Mouse (Mus musculus) embryonic facial prominence, embryonic 13.5 days (tissue): Measurements from ENCODE around the gene Ptrh2. TPM values are rescaled to one million over a fixed set of nuclear protein-coding genes. Genes with fewer than 3 reads are reported as not detected.
A peak's percentile ranks its signal among the peaks of the same experiment; 100 is the strongest.

ENCODE experiments used
- ATAC-seq: fragments of 200-750 bp; cut with Nextera tagmentation; 2 replicates; pipeline ENCODE4 v1.8.0; 2017; ENCODE audit warnings: low read depth; ENCODE audit not compliant: insufficient number of reproducible peaks, insufficient read depth, low FRiP score, low TSS enrichment
- H3K27ac ChIP-seq: fragments of 300-500 bp; sonication (generic); 2 replicates; pipeline ENCODE4 v1.5.1; 2015; ENCODE audit warnings: moderate library complexity, mild to moderate bottlenecking, inconsistent platforms
- H3K27me3 ChIP-seq: fragments of 300-500 bp; sonication (generic); 2 replicates; pipeline ENCODE4 v1.6.1; 2015; ENCODE audit warnings: mild to moderate bottlenecking, inconsistent platforms
- H3K36me3 ChIP-seq: fragments of 300-500 bp; sonication (generic); 2 replicates; pipeline ENCODE4 v1.6.1; 2015; ENCODE audit warnings: mild to moderate bottlenecking, inconsistent platforms
- H3K4me1 ChIP-seq: fragments of 300-500 bp; sonication (generic); 2 replicates; pipeline ENCODE4 v1.6.1; 2015; ENCODE audit warnings: inconsistent platforms
- H3K4me2 ChIP-seq: fragments of 300-500 bp; sonication (generic); 2 replicates; pipeline ENCODE4 v1.6.1; 2015; ENCODE audit warnings: moderate library complexity, mild to moderate bottlenecking, inconsistent platforms
- H3K4me3 ChIP-seq: fragments of 300-500 bp; sonication (generic); 2 replicates; pipeline ENCODE4 v1.5.1; 2015; ENCODE audit warnings: mild to moderate bottlenecking, inconsistent platforms
- H3K9ac ChIP-seq: fragments of 300-500 bp; sonication (generic); 2 replicates; pipeline ENCODE4 v1.6.1; 2015; ENCODE audit warnings: mild to moderate bottlenecking, inconsistent platforms
- H3K9me3 ChIP-seq: fragments of 300-500 bp; sonication (generic); 2 replicates; pipeline ENCODE4 v1.6.1; 2016; ENCODE audit warnings: inconsistent platforms
- WGBS: fragments of 180-500 bp; shearing (Covaris S2); methylation state at CpG from one replicate; pipeline ENCODE4 v1.1.7; 2015; ENCODE audit warnings: mixed read lengths; 5-methylcytosine and 5-hydroxymethylcytosine counted together
- polyA plus RNA-seq: library from polyadenylated mRNA; unstranded; fragments of >200 nt; fragmentation: Nextera tagmentation; extraction: Ambion mirVana; gene quantifications from 2 replicates; pipeline ENCODE4 v1.2.1, GENCODE M21; 2015

Gene Ptrh2
- polyA plus RNA-seq, 1 experiment from 2014 or later, result 38.3 TPM

- H3K36me3 ChIP-seq, result peaks cover 89% of the 10 kb centered on the region
- 93% methylated on average over 4 of the region's 4 CpGs for WGBS
Measured at GRCm38 (mm10) chr11:86701151-86701550, 17.4 kb downstream of the Ptrh2 start.

GRCm38 (mm10) chr11:86714606-86715005 lies 30.8 kb downstream of the Ptrh2 start:
- Histone ChIP-seq H3K9me3 (no peaks in the 10 kb centered on the region), H3K27me3 (no peaks in the 10 kb centered on the region), H3K4me2 (no peak overlapping the region), H3K9ac (no peak overlapping the region), H3K4me3 (no peak overlapping the region), H3K36me3 (peaks cover 75% of the 10 kb centered on the region), H3K4me1 (no peaks in the 10 kb centered on the region), H3K27ac (no peak overlapping the region)
- ATAC-seq, result no peak

More at GRCm38 (mm10) chr11:86701151-86701550, 17.4 kb downstream of the Ptrh2 start:
- no peak overlapping the region for H3K27ac ChIP-seq
- no peak overlapping the region for H3K4me2 ChIP-seq
- H3K9ac ChIP-seq, result no peak overlapping the region
- no peak overlapping the region for H3K4me3 ChIP-seq
- ATAC-seq, result no peak
- H3K9me3 ChIP-seq, result no peaks in the 10 kb centered on the region
- no peaks in the 10 kb centered on the region for H3K4me1 ChIP-seq
- no peaks in the 10 kb centered on the region for H3K27me3 ChIP-seq

DNA sequence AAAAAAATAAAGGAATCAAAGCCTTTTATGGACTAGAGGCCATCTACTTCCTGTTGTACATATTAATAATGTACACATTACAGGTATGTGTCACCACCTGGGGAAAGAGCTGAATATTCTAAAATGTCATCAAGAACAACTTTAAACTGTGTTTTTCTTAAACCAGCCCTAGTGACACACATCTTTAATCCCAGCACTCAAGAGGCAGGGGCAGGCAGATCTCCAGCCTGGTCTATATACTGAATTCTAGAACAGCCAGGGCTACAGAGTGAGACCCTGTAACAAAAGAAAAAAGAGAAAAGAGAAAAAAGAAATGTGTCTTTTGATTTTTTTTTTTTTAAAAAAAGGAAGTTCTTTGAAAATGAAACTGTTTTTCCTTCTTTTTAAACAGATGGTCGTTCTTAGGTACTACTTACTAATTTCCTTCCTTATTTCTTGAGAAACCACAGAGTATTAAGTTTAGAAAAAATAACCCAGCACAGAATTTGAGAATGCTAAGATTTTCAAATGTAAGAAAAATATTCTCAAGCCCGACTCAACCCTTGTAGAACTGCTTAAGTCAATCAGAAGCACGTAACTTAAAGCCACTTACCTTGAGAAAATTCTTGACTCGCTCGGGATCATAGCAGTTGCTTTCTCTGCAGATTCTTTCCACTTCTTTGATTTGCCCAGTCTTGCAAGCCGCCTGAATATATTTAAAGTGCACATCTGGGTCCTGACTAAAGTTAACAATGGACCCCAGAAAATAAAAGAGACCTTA lies 33.7 kb downstream of the Ptrh2 start:
- Histone ChIP-seq H3K4me1 (no peaks in the 10 kb centered on the region), H3K9me3 (no peaks in the 10 kb centered on the region), H3K27ac (no peak overlapping the region), H3K4me2 (no peak overlapping the region), H3K9ac (no peak overlapping the region), H3K4me3 (no peak overlapping the region), H3K27me3 (no peaks in the 10 kb centered on the region), H3K36me3 (peaks cover 70% of the 10 kb centered on the region)
- 86% methylated on average over 6 of the region's 6 CpGs for WGBS
- ATAC-seq, result no peak

DNA sequence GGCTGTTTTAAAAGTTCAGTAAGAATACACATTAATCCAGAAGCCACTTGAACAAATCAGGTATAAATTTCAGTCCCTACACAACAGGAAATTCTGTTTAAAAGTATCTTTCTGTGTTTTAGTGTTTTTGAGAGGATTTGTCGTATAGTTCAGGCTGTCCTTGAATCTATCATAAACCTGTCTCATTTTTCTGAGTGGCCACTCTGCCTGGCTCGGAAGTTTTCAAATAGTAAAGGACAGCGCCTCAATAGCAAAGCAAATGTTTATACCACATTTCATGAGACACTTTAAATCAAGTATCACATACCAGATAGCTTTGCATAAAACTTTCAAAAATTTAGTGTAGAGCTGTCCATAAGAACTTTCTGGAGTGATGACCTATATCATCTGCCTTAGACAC lies 34.6 kb downstream of the Ptrh2 start:
- H3K4me3 ChIP-seq, result no peak overlapping the region
- no peak for ATAC-seq
- H3K9ac ChIP-seq, result no peak overlapping the region
- H3K4me2 ChIP-seq, result no peak overlapping the region
- H3K36me3 ChIP-seq, result peaks cover 71% of the 10 kb centered on the region
- H3K27ac ChIP-seq, result no peak overlapping the region
- WGBS, result 96% methylated on average over 3 of the region's 3 CpGs
- H3K4me1 ChIP-seq, result no peaks in the 10 kb centered on the region
- no peaks in the 10 kb centered on the region for H3K9me3 ChIP-seq
- H3K27me3 ChIP-seq, result no peaks in the 10 kb centered on the region

- H3K4me2 ChIP-seq, result no peak overlapping the region
- H3K4me3 ChIP-seq, result no peak overlapping the region
- no peaks in the 10 kb centered on the region for H3K4me1 ChIP-seq
- H3K27me3 ChIP-seq, result no peaks in the 10 kb centered on the region
- H3K36me3 ChIP-seq, result peaks cover 72% of the 10 kb centered on the region
- H3K9ac ChIP-seq, result no peak overlapping the region
- no peaks in the 10 kb centered on the region for H3K9me3 ChIP-seq
- 92% methylated on average over 8 of the region's 8 CpGs for WGBS
- no peak for ATAC-seq
- no peak overlapping the region for H3K27ac ChIP-seq
Measured at GRCm38 (mm10) chr11:86719390-86719789, 35.6 kb downstream of the Ptrh2 start.

- H3K27me3 ChIP-seq, result no peaks in the 10 kb centered on the region
- 87% methylated on average over 3 of the region's 3 CpGs for WGBS
- no peak overlapping the region for H3K4me3 ChIP-seq
- ATAC-seq, result no peak
- no peaks in the 10 kb centered on the region for H3K4me1 ChIP-seq
- H3K4me2 ChIP-seq, result no peak overlapping the region
- no peak overlapping the region for H3K9ac ChIP-seq
- H3K27ac ChIP-seq, result no peak overlapping the region
- peaks cover 67% of the 10 kb centered on the region for H3K36me3 ChIP-seq
- H3K9me3 ChIP-seq, result no peaks in the 10 kb centered on the region
Measured at GRCm38 (mm10) chr11:86724004-86724403, 40.2 kb downstream of the Ptrh2 start.

- no peak overlapping the region for H3K27ac ChIP-seq
- no peak overlapping the region for H3K4me2 ChIP-seq
- no peaks in the 10 kb centered on the region for H3K9me3 ChIP-seq
- 88% methylated on average over 7 of the region's 7 CpGs for WGBS
- no peaks in the 10 kb centered on the region for H3K27me3 ChIP-seq
- H3K36me3 ChIP-seq, result peaks cover 65% of the 10 kb centered on the region
- H3K9ac ChIP-seq, result no peak overlapping the region
- no peaks in the 10 kb centered on the region for H3K4me1 ChIP-seq
- no peak for ATAC-seq
- no peak overlapping the region for H3K4me3 ChIP-seq
Measured at GRCm38 (mm10) chr11:86724982-86725381, 41.2 kb downstream of the Ptrh2 start.

- ATAC-seq, result no peak
- H3K9me3 ChIP-seq, result no peaks in the 10 kb centered on the region
- H3K27me3 ChIP-seq, result no peaks in the 10 kb centered on the region
- H3K4me1 ChIP-seq, result no peaks in the 10 kb centered on the region
- H3K36me3 ChIP-seq, result peaks cover 62% of the 10 kb centered on the region
- no peak overlapping the region for H3K4me2 ChIP-seq
- H3K9ac ChIP-seq, result no peak overlapping the region
- H3K27ac ChIP-seq, result no peak overlapping the region
- H3K4me3 ChIP-seq, result no peak overlapping the region
Measured at GRCm38 (mm10) chr11:86725607-86726006, 41.8 kb downstream of the Ptrh2 start.

DNA sequence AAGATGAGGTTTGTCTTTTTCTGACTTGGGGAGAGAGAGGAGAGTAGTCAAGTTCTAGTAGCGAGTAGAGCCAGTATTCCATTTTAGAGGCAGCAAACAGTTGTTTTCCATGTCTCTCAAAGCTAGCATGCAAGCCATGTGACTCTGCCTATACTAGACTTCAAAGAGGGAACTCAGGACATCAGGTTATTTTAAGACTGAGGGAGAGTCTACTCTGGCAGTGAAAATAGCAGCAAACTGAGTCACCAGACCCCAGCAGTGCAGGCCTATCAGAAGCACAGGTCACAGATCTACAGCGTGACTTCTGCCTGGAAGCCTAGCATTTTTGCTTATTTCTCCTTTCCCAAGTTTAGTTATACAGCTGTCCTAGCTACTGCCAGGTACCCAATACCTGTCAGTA lies 47.7 kb downstream of the Ptrh2 start:
- no peaks in the 10 kb centered on the region for H3K27me3 ChIP-seq
- no peak overlapping the region for H3K4me3 ChIP-seq
- WGBS, result 88% methylated on average over 2 of the region's 2 CpGs
- ATAC-seq, result no peak
- H3K9ac ChIP-seq, result no peak overlapping the region
- peaks cover 58% of the 10 kb centered on the region for H3K36me3 ChIP-seq
- H3K27ac ChIP-seq, result no peak overlapping the region
- no peaks in the 10 kb centered on the region for H3K4me1 ChIP-seq
- no peaks in the 10 kb centered on the region for H3K9me3 ChIP-seq
- H3K4me2 ChIP-seq, result no peak overlapping the region

DNA sequence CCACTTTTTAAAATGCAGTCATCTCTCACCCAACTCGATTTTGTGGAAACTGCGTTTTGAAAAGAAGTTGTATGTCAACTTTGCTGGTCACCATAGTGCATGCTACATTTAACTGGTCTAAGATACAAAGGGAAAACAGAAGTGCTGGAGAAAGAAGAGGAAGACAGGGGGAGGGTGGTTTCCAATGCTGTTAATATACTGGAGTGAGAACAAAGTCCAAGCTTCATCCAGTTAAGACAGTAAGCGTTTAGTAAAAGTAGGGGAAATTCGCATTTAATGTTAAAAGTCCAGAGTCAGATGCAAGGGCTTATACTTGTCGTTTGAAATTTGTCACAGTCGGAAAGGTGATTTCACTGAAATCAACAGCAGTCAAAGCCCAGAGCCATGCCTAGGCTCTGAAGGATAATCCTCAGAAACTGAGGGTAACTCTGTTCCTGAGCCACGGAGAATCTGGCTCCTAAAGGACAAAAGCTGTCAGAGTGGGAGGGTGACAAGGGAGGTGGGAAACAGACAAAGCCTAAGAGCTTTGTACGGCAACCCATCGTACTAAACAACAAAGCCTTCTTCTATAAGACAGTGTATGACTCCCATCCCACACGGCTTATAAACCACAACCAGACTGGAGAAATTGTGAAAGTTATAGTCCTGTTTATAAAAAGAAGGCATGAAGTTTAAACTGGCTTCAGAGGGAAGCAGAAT lies 50.6 kb downstream of the Ptrh2 start:
- H3K9me3 ChIP-seq, result no peaks in the 10 kb centered on the region
- H3K4me1 ChIP-seq, result no peaks in the 10 kb centered on the region
- peaks cover 41% of the 10 kb centered on the region for H3K36me3 ChIP-seq
- no peak overlapping the region for H3K4me2 ChIP-seq
- H3K27me3 ChIP-seq, result no peaks in the 10 kb centered on the region
- 74% methylated on average over 10 of the region's 10 CpGs for WGBS
- no peak for ATAC-seq
- 0 out of 2 replicates have a peak overlapping the region, but pooled peaks have one; percentile 3 for H3K9ac ChIP-seq
- H3K4me3 ChIP-seq, result no peak overlapping the region
- no peak overlapping the region for H3K27ac ChIP-seq

- ATAC-seq, result no peak
- H3K4me1 ChIP-seq, result no peaks in the 10 kb centered on the region
- H3K27me3 ChIP-seq, result no peaks in the 10 kb centered on the region
- peaks cover 37% of the 10 kb centered on the region for H3K36me3 ChIP-seq
- no peak overlapping the region for H3K4me2 ChIP-seq
- 92% methylated on average over 4 of the region's 4 CpGs for whole genome bisulfite sequencing
- no peak overlapping the region for H3K27ac ChIP-seq
- H3K9me3 ChIP-seq, result no peaks in the 10 kb centered on the region
- no peak overlapping the region for H3K9ac ChIP-seq
- H3K4me3 ChIP-seq, result no peak overlapping the region
Measured at GRCm38 (mm10) chr11:86734993-86735392, 51.2 kb downstream of the Ptrh2 start.

DNA sequence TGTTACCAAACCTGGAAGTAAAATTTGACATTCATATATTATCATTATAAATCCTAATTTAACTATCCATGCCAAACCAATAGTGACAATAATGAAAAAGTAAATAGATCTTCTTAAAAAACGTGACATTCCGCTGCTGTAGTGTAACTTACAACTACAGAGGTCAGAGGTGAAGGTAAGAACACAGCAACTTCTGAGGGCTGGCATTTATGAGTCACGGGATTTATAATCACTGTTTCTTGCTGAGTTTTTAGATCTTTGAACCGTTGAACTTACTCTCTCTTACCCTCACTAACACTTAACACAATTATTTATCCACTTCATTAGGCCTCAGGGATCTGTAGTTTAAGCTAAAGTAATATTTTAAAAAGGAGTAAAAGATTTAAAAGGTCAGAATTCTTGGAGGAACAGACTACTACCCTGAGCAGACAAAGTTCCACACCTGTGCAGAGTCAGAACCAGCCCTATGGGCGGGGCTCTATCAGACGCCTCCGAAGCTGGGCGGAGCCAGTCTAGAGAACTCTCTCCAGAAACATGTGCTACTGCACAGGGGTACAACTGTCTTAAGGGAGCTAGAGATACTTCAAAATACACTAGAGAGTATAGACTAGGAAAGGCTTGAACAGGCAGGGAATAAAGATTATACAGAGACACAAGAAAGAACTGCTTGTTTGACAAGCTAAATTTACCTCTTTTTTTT lies 53.7 kb downstream of the Ptrh2 start:
- H3K27ac ChIP-seq, result no peak overlapping the region
- H3K4me1 ChIP-seq, result no peaks in the 10 kb centered on the region
- peaks cover 18% of the 10 kb centered on the region for H3K36me3 ChIP-seq
- WGBS, result 80% methylated on average over 8 of the region's 8 CpGs
- H3K27me3 ChIP-seq, result no peaks in the 10 kb centered on the region
- no peak for ATAC-seq
- H3K4me2 ChIP-seq, result no peak overlapping the region
- no peaks in the 10 kb centered on the region for H3K9me3 ChIP-seq
- no peak overlapping the region for H3K9ac ChIP-seq
- no peak overlapping the region for H3K4me3 ChIP-seq
